Mouse (Mus musculus) neutrophil, adult 5-6 weeks (primary cell): Measurements from ENCODE around the gene Gm572. TPM values are rescaled to one million over a fixed set of nuclear protein-coding genes. Genes with fewer than 3 reads are reported as not detected.

Experiments
- ATAC-seq: fragments of 151-379, 151-347 bp; 2 replicates; pipeline ENCODE4 v1.8.0; 2017; ENCODE audit warnings: mild to moderate bottlenecking, moderate TSS enrichment; ENCODE audit not compliant: insufficient number of reproducible peaks, poor library complexity, low FRiP score, severe bottlenecking; ENCODE audit errors: extremely low read depth
- total RNA-seq: library from RNA; stranded (forward); fragments of 200-1000 nt; gene quantifications from 2 replicates; pipeline ENCODE4 v1.2.3, GENCODE M21; 2017

Gm572 gene
- total RNA-seq, 1 experiment from 2014 or later = 0.35 TPM

GRCm38 (mm10) chr4:148622485-148622884 is 20.6 kb upstream of the Gm572 start:
- ATAC-seq = no peak

- ATAC-seq = no peak
Observed at GRCm38 (mm10) chr4:148623609-148624008, 19.5 kb upstream of the Gm572 start.

- ATAC-seq = no peak
Observed at GRCm38 (mm10) chr4:148625010-148625409, 18.1 kb upstream of the Gm572 start.

GRCm38 (mm10) chr4:148625756-148626622 is 17.1 kb upstream of the Gm572 start:
- ATAC-seq = peak; percentile 3; the same call in 1 of the 2 replicates

- ATAC-seq = peak; percentile 92
Observed at GRCm38 (mm10) chr4:148626623-148627185, 16.4 kb upstream of the Gm572 start, which contains the start of gene Tardbp. TSS of gene Tardbp (minus strand) at chr4:148627019.

GRCm38 (mm10) chr4:148627246-148627645 is 15.9 kb upstream of the Gm572 start:
- no peak for ATAC-seq

GRCm38 (mm10) chr4:148632013-148632692 is 11.0 kb upstream of the Gm572 start:
- ATAC-seq = no peak

- no peak for ATAC-seq
Observed at GRCm38 (mm10) chr4:148633395-148634061, 9.6 kb upstream of the Gm572 start.

GRCm38 (mm10) chr4:148635309-148635708 is 7.8 kb upstream of the Gm572 start:
- no peak for ATAC-seq

GRCm38 (mm10) chr4:148638302-148638701 is 4.8 kb upstream of the Gm572 start:
- ATAC-seq = no peak

- no peak for ATAC-seq
Observed at GRCm38 (mm10) chr4:148639455-148639854, 3.7 kb upstream of the Gm572 start.

- ATAC-seq = no peak
Observed at GRCm38 (mm10) chr4:148641121-148641520, 2.0 kb upstream of the Gm572 start.

GRCm38 (mm10) chr4:148644157-148644511 is 1.0 kb downstream of the Gm572 start:
- ATAC-seq = peak; percentile 84

GRCm38 (mm10) chr4:148644926-148645325 is 1.8 kb downstream of the Gm572 start:
- no peak for ATAC-seq

- ATAC-seq = no peak
Observed at GRCm38 (mm10) chr4:148646616-148647015, 3.5 kb downstream of the Gm572 start.

- no peak for ATAC-seq
Observed at GRCm38 (mm10) chr4:148649309-148649708, 6.2 kb downstream of the Gm572 start.

- no peak for ATAC-seq
Observed at GRCm38 (mm10) chr4:148651045-148651444, 7.9 kb downstream of the Gm572 start.

- ATAC-seq = 0 out of 2 replicates have a peak, but pooled peaks have one; percentile 14
Observed at GRCm38 (mm10) chr4:148654701-148655398, 11.7 kb downstream of the Gm572 start.
